Mouse (Mus musculus) cerebellum, adult 18-20 months (tissue): ENCODE measurements around the gene Egfl8.

Experiments
- DNase-seq, 2 experiments: peaks; one replicate each; pipeline ENCODE4 v3.0.0; 2021

Egfl8 gene

GRCm38 (mm10) chr17:34615871-34616270 is at the start of gene Egfl8:
Egfl8 (minus strand) TSS chr17:34615971.
- no peak for DNase-seq

- DNase-seq: no peak
These were observed 48.7 kb upstream of the Egfl8 start for GRCm38 (mm10) chr17:34664472-34664871.

- DNase-seq: no peak
These were observed 47.8 kb upstream of the Egfl8 start for GRCm38 (mm10) chr17:34663558-34663957.

GRCm38 (mm10) chr17:34662978-34663377 is 47.2 kb upstream of the Egfl8 start:
- no peak for DNase-seq

- DNase-seq: no peak
These were observed 46.7 kb upstream of the Egfl8 start for GRCm38 (mm10) chr17:34662468-34662867.

- no peak for DNase-seq
These were observed 45.4 kb upstream of the Egfl8 start for GRCm38 (mm10) chr17:34661121-34661591.

GRCm38 (mm10) chr17:34660259-34660820 is 44.6 kb upstream of the Egfl8 start:
- DNase-seq: no peak

GRCm38 (mm10) chr17:34659897-34660214 is 44.1 kb upstream of the Egfl8 start:
- DNase-seq: no peak

GRCm38 (mm10) chr17:34659181-34659896 is 43.6 kb upstream of the Egfl8 start:
- DNase-seq: no peak

GRCm38 (mm10) chr17:34658591-34658990 is 42.8 kb upstream of the Egfl8 start:
- no peak for DNase-seq

GRCm38 (mm10) chr17:34658145-34658544 is 42.4 kb upstream of the Egfl8 start:
- DNase-seq: no peak

GRCm38 (mm10) chr17:34657271-34657670 is 41.5 kb upstream of the Egfl8 start:
- no peak for DNase-seq

GRCm38 (mm10) chr17:34656666-34657065 is 40.9 kb upstream of the Egfl8 start:
- DNase-seq: no peak

GRCm38 (mm10) chr17:34655581-34655991 is 39.8 kb upstream of the Egfl8 start:
- DNase-seq: peak in 1 of 2 experiments; percentile 35

GRCm38 (mm10) chr17:34655160-34655559 is 39.4 kb upstream of the Egfl8 start:
- DNase-seq: peak in 1 of 2 experiments; percentile 19

GRCm38 (mm10) chr17:34654392-34654791 is 38.6 kb upstream of the Egfl8 start:
- peak in 1 of 2 experiments; percentile 26 for DNase-seq

GRCm38 (mm10) chr17:34653746-34654285 is 38.0 kb upstream of the Egfl8 start:
- DNase-seq: peak; percentile 52 to 66

GRCm38 (mm10) chr17:34652985-34653384 is 37.2 kb upstream of the Egfl8 start:
- DNase-seq: no peak

GRCm38 (mm10) chr17:34652546-34652945 is 36.8 kb upstream of the Egfl8 start:
- no peak for DNase-seq

GRCm38 (mm10) chr17:34651507-34652221 is 35.9 kb upstream of the Egfl8 start:
- peak in 1 of 2 experiments; percentile 45 for DNase-seq

GRCm38 (mm10) chr17:34650781-34651180 is 35.0 kb upstream of the Egfl8 start:
- DNase-seq: no peak

GRCm38 (mm10) chr17:34649106-34649864 is 33.5 kb upstream of the Egfl8 start:
- peak in 1 of 2 experiments; percentile 14 for DNase-seq
